Mouse (Mus musculus) erythroblast, adult 5-6 weeks (primary cell): ENCODE results near the gene Pramef6. TPM values are rescaled to one million over a fixed set of nuclear protein-coding genes. Genes with fewer than 3 reads are reported as not detected.
"Not testable (repeated sequence)": the region's sequence is repeated elsewhere in the genome, so short reads cannot be mapped to it uniquely, and the experiment has no call there.

Experiments used
- ATAC-seq: replicated peaks from 2 replicates; pipeline ENCODE4 v1.8.0; 2016; ENCODE audit warnings: moderate number of reproducible peaks, mild to moderate bottlenecking, moderate TSS enrichment, inconsistent platforms; ENCODE audit not compliant: poor library complexity, low FRiP score, severe bottlenecking
- total RNA-seq, 2 experiments: library from RNA; stranded (forward) in 1 of 2; stranded (reverse) in 1 of 2; fragments of 150-400 nt in 1 of 2; fragments of 200-764, 138-1000 nt in 1 of 2; gene quantifications; 2 replicates each; pipeline versions ENCODE4 v1.2.3 to v1.2.4; 2015 to 2017; ENCODE audit warnings: low replicate concordance in 2 of 2

Gene Pramef6
- not detected in 2 replicates for total RNA-seq (2015; ENCODE audit: low replicate concordance)
- not detected in 2 replicates for total RNA-seq (2017; ENCODE audit: low replicate concordance)

- ATAC-seq: not testable (repeated sequence)
Measured at GRCm38 (mm10) chr4:143900280-143900679, at the start of gene Pramef6. Gene Pramef6, minus strand, starts transcription at chr4:143900380.

GRCm38 (mm10) chr4:143894406-143894805 is 5.8 kb downstream of the Pramef6 start:
- ATAC-seq: not testable (repeated sequence)

GRCm38 (mm10) chr4:143882371-143882770 is 17.8 kb downstream of the Pramef6 start:
- not testable (repeated sequence) for ATAC-seq

- ATAC-seq: not testable (repeated sequence)
Measured at GRCm38 (mm10) chr4:143846197-143846596, 54.0 kb downstream of the Pramef6 start, which contains the start of gene Gm13103. Gene Gm13103, plus strand, starts transcription at chr4:143846497.

Other genes starting within 250 kb of the Pramef6 start
- not detected in 2 replicates for gene Gm13088, start 243.1 kb downstream of the Pramef6 start, total RNA-seq (2015; ENCODE audit: low replicate concordance)
- not detected in 2 replicates for gene Gm13088, start 243.1 kb downstream of the Pramef6 start, total RNA-seq (2017; ENCODE audit: low replicate concordance)
- gene Gm13089, start 197.7 kb downstream of the Pramef6 start, total RNA-seq (2015; ENCODE audit: low replicate concordance): not detected in 2 replicates
- not detected in 2 replicates for gene Gm13089, start 197.7 kb downstream of the Pramef6 start, total RNA-seq (2017; ENCODE audit: low replicate concordance)
- not detected in 2 replicates for gene Gm13078, start 180.9 kb downstream of the Pramef6 start, total RNA-seq (2015; ENCODE audit: low replicate concordance)
- gene Gm13078, start 180.9 kb downstream of the Pramef6 start, total RNA-seq (2017; ENCODE audit: low replicate concordance): not detected in 2 replicates
- gene Gm13023, start 111.0 kb downstream of the Pramef6 start, total RNA-seq (2015; ENCODE audit: low replicate concordance): not detected in 2 replicates
- not detected in 2 replicates for gene Gm13023, start 111.0 kb downstream of the Pramef6 start, total RNA-seq (2017; ENCODE audit: low replicate concordance)
- gene Gm13084, start 84.3 kb downstream of the Pramef6 start, total RNA-seq (2015; ENCODE audit: low replicate concordance): not detected in 2 replicates
- not detected in 2 replicates for gene Gm13084, start 84.3 kb downstream of the Pramef6 start, total RNA-seq (2017; ENCODE audit: low replicate concordance)
- gene Gm13103, start 53.9 kb downstream of the Pramef6 start, total RNA-seq (2015; ENCODE audit: low replicate concordance): not detected in 2 replicates
- not detected in 2 replicates for gene Gm13103, start 53.9 kb downstream of the Pramef6 start, total RNA-seq (2017; ENCODE audit: low replicate concordance)
- gene Pramef25, start 50.6 kb upstream of the Pramef6 start, total RNA-seq (2015; ENCODE audit: low replicate concordance): not detected in 2 replicates
- not detected in 2 replicates for gene Pramef25, start 50.6 kb upstream of the Pramef6 start, total RNA-seq (2017; ENCODE audit: low replicate concordance)
- not detected in 2 replicates for gene Gm13101, start 66.6 kb upstream of the Pramef6 start, total RNA-seq (2015; ENCODE audit: low replicate concordance)
- not detected in 2 replicates for gene Gm13101, start 66.6 kb upstream of the Pramef6 start, total RNA-seq (2017; ENCODE audit: low replicate concordance)
- gene Pramef17, start 94.0 kb upstream of the Pramef6 start, total RNA-seq (2015; ENCODE audit: low replicate concordance): not detected in 2 replicates
- not detected in 2 replicates for gene Pramef17, start 94.0 kb upstream of the Pramef6 start, total RNA-seq (2017; ENCODE audit: low replicate concordance)
- gene Pramel4, start 158.7 kb upstream of the Pramef6 start, total RNA-seq (2015; ENCODE audit: low replicate concordance): not detected in 2 replicates
- not detected in 2 replicates for gene Pramel4, start 158.7 kb upstream of the Pramef6 start, total RNA-seq (2017; ENCODE audit: low replicate concordance)
- not detected in 2 replicates for gene Gm13102, start 206.1 kb upstream of the Pramef6 start, total RNA-seq (2015; ENCODE audit: low replicate concordance)
- not detected in 2 replicates for gene Gm13102, start 206.1 kb upstream of the Pramef6 start, total RNA-seq (2017; ENCODE audit: low replicate concordance)